Comparison of ENCODE assay signal across 8 mouse cellular contexts in genomic region chr16:14360931-14361330, GRCm38 (mm10). TPM values are rescaled to one million over a fixed set of nuclear protein-coding genes. Genes with fewer than 3 reads are reported as not detected.
DNase-seq lines count a peak whose midpoint lies in the region; ATAC-seq lines count a peak whose summit lies in the region.

No protein-coding gene starts in this region.

- peak; percentile 30 to 38 for DNase-seq in left cerebral cortex, postnatal 36 days (ENCODE audit: low spot score in 2 of 2)
- no peak for DNase-seq in left cerebral cortex, postnatal 10 days (ENCODE audit: extremely low spot score in 1 of 2, low spot score in 2 of 2)
- DNase-seq in brain, adult 2 months (ENCODE audit: low read depth, low spot score), result peak; percentile 76
- DNase-seq in liver, embryonic 11.5 days (ENCODE audit: low spot score), result no peak
- no peak for DNase-seq in urinary bladder, postnatal 14 days (ENCODE audit: low spot score)
- DNase-seq in spleen, postnatal 4 days (ENCODE audit: low spot score in 2 of 2), result no peak
- DNase-seq in B cell, adult 2 months, result no peak

- H3K4me3 ChIP-seq in forebrain, embryonic 15.5 days, result peak overlapping the region; percentile 92
- peak overlapping the region; percentile 78 for H3K4me3 ChIP-seq in liver, embryonic 11.5 days (ENCODE audit: low read depth, low read length)

- peak overlapping the region; percentile 88 for H3K4me2 ChIP-seq in forebrain, embryonic 15.5 days (replicated peaks)
- H3K4me2 ChIP-seq in liver, embryonic 11.5 days, result peak overlapping the region; percentile 90

- WGBS in forebrain, embryonic 15.5 days, result 3% methylated on average over 7 of the region's 7 CpGs
- WGBS in liver, embryonic 11.5 days, result 4% methylated on average over 7 of the region's 7 CpGs

- intact Hi-C loops in left cerebral cortex, postnatal 36 days (cut with DNase I), result loop anchor here (5.0 kb wide), 1 partner anchor 44 kb away; the partner anchor contains the start of gene Fopnl
- intact Hi-C loops in left cerebral cortex, postnatal 10 days (cut with DNase I), result no loop called here

- peak overlapping the region; percentile 85 for H3K9ac ChIP-seq in forebrain, embryonic 15.5 days (replicated peaks)
- peak overlapping the region; percentile 80 for H3K9ac ChIP-seq in liver, embryonic 11.5 days (ENCODE audit: low read depth, low read length)

- H3K27me3 ChIP-seq in forebrain, embryonic 15.5 days, result no peaks in the 10 kb centered on the region
- H3K27me3 ChIP-seq in liver, embryonic 11.5 days (replicated peaks; ENCODE audit: control insufficient read depth, insufficient read depth, low read length), result no peaks in the 10 kb centered on the region

- no peaks in the 10 kb centered on the region for H3K36me3 ChIP-seq in forebrain, embryonic 15.5 days
- H3K36me3 ChIP-seq in liver, embryonic 11.5 days (ENCODE audit: control insufficient read depth, insufficient read depth, low read length), result no peaks in the 10 kb centered on the region

- H3K4me1 ChIP-seq in forebrain, embryonic 15.5 days, result peaks cover 16% of the 10 kb centered on the region
- H3K4me1 ChIP-seq in liver, embryonic 11.5 days (replicated peaks; ENCODE audit: control insufficient read depth, insufficient read depth, low read length), result peaks cover 34% of the 10 kb centered on the region

- peak overlapping the region; percentile 71 for H3K27ac ChIP-seq in forebrain, embryonic 15.5 days (replicated peaks)
- no peak overlapping the region for H3K27ac ChIP-seq in liver, embryonic 11.5 days (ENCODE audit: low read depth, low read length)

- ATAC-seq in forebrain, embryonic 15.5 days (replicated peaks), result peak; percentile 63
- no peak for ATAC-seq in liver, embryonic 11.5 days (replicated peaks; ENCODE audit: low FRiP score)

- H3K9me3 ChIP-seq in forebrain, embryonic 15.5 days, result no peaks in the 10 kb centered on the region
- no peaks in the 10 kb centered on the region for H3K9me3 ChIP-seq in liver, embryonic 11.5 days (ENCODE audit: control insufficient read depth, low read length)

RNA-seq across cellular contexts. Expression of gene Abcc1, which starts 0.4 kb away (rescaled TPM):
- 10 to 100 TPM; 13.4 to 16.9 TPM for total RNA-seq in left cerebral cortex, postnatal 36 days (2021)
- total RNA-seq in left cerebral cortex, postnatal 10 days (2021), result 10 to 100 TPM; 17.3 to 19.6 TPM
- 8.9 and 11.2 TPM in 2 replicates for polyA plus RNA-seq in forebrain, embryonic 15.5 days (2015; fragmentation: Nextera tagmentation; extraction: Ambion mirVana)
- 9.8 and 10.0 TPM in 2 replicates for polyA plus RNA-seq in liver, embryonic 11.5 days (2014; fragmentation: Nextera tagmentation; extraction: Ambion mirVana)

RNA-seq across cellular contexts. Expression of gene Fopnl, which starts 43.7 kb away (rescaled TPM):
- 10 to 100 TPM; 51.6 to 54.0 TPM for total RNA-seq in left cerebral cortex, postnatal 36 days (2021)
- total RNA-seq in left cerebral cortex, postnatal 10 days (2021), result 10 to 100 TPM; 54.4 to 60.7 TPM
- polyA plus RNA-seq in forebrain, embryonic 15.5 days (2015; fragmentation: Nextera tagmentation; extraction: Ambion mirVana), result 202 and 206 TPM in 2 replicates
- 106 and 107 TPM in 2 replicates for polyA plus RNA-seq in liver, embryonic 11.5 days (2014; fragmentation: Nextera tagmentation; extraction: Ambion mirVana)

Comparison
In these comparisons a context has a peak if more than half of its experiments do, and no peak if none do; other contexts are left out.
1. DNase-seq: peak in left cerebral cortex, postnatal 36 days (2 of 2) and brain, adult 2 months (single experiment); none in left cerebral cortex, postnatal 10 days (0 of 2), liver, embryonic 11.5 days (single experiment), urinary bladder, postnatal 14 days (single experiment), spleen, postnatal 4 days (0 of 2) and B cell, adult 2 months (0 of 2).